Mouse (Mus musculus) ES-Bruce4 (cell line): Measurements from ENCODE around the gene Kif14.
A peak's percentile ranks its signal among the peaks of the same experiment; 100 is the strongest.

Experiments
- CTCF ChIP-seq: IDR thresholded peaks from one replicate; pipeline ENCODE4 v1.8.1; 2011; ENCODE audit warnings: low read depth, low read length
- EP300 ChIP-seq: IDR thresholded peaks from 2 replicates; pipeline ENCODE4 v1.6.1; 2011; ENCODE audit warnings: low read depth, low read length; ENCODE audit not compliant: insufficient read depth
- POLR2A ChIP-seq: IDR thresholded peaks from one replicate; pipeline ENCODE4 v1.8.1; 2011; ENCODE audit warnings: low read length; ENCODE audit not compliant: insufficient read depth

DNA sequence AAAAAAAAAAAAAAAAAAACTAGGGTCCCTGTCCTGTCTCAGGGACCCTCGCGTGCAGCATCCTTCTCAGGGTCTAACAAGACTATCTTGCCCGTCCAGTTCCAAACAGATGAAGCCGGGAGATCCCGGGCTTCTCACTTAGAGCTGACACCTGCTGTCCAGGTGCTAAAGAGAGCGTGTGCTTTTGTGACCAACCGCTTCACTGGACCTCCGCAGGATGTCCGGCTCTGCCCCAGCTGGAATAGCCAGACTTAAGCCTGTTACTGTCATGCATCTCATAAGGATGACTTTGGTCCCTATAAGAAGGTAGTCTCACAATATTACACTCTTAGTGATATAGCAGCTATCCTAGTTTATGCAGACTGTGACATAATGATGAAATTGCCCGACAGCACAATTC lies 105.4 kb downstream of the Kif14 start:
- TF ChIP-seq CTCF = no peak
- TF ChIP-seq POLR2A = no peak
- peak; percentile 66; the same call in 1 of the 2 replicates for TF ChIP-seq EP300
